Mouse (Mus musculus) neural tube, embryonic 12.5 days (tissue): ENCODE results near the gene Emb. TPM values are rescaled to one million over a fixed set of nuclear protein-coding genes. Genes with fewer than 3 reads are reported as not detected.

ENCODE experiments used
- ATAC-seq: fragments of 200-750 bp; cut with Nextera tagmentation; 2 replicates; pipeline ENCODE4 v1.8.0; 2017; ENCODE audit warnings: low read depth, mild to moderate bottlenecking, moderate TSS enrichment, moderate library complexity; ENCODE audit not compliant: low FRiP score
- H3K27ac ChIP-seq: fragments of 300-500 bp; sonication (generic); 2 replicates; pipeline ENCODE4 v1.5.1; 2016
- H3K27me3 ChIP-seq: fragments of 300-500 bp; sonication (generic); replicated peaks from 2 replicates; pipeline ENCODE4 v1.6.1; 2016; ENCODE audit warnings: mild to moderate bottlenecking
- H3K36me3 ChIP-seq: fragments of 300-500 bp; sonication (generic); 2 replicates; pipeline ENCODE4 v1.6.1; 2016; ENCODE audit warnings: mild to moderate bottlenecking
- H3K4me1 ChIP-seq: fragments of 300-500 bp; sonication (generic); 2 replicates; pipeline ENCODE4 v1.6.1; 2016
- H3K4me2 ChIP-seq: fragments of 300-500 bp; sonication (generic); replicated peaks from 2 replicates; pipeline ENCODE4 v1.6.1; 2016; ENCODE audit warnings: mild to moderate bottlenecking
- H3K4me3 ChIP-seq: fragments of 300-500 bp; sonication (generic); 2 replicates; pipeline ENCODE4 v1.5.1; 2016
- H3K9ac ChIP-seq: fragments of 300-500 bp; sonication (generic); 2 replicates; pipeline ENCODE4 v1.6.1; 2016; ENCODE audit warnings: mild to moderate bottlenecking
- H3K9me3 ChIP-seq: fragments of 300-500 bp; sonication (generic); 2 replicates; pipeline ENCODE4 v1.6.1; 2016; ENCODE audit warnings: mild to moderate bottlenecking
- WGBS: fragments of 180-500 bp; shearing (Covaris S2); methylation state at CpG from one replicate; pipeline ENCODE4 v1.1.7; 2016; 5-methylcytosine and 5-hydroxymethylcytosine counted together
- polyA plus RNA-seq: library from polyadenylated mRNA; unstranded; fragments of >200 nt; fragmentation: Nextera tagmentation; extraction: Ambion mirVana; gene quantifications from 2 replicates; pipeline ENCODE4 v1.2.1, GENCODE M21; 2016

Emb gene
- polyA plus RNA-seq, 1 experiment from 2014 or later: 16.7 TPM

DNA sequence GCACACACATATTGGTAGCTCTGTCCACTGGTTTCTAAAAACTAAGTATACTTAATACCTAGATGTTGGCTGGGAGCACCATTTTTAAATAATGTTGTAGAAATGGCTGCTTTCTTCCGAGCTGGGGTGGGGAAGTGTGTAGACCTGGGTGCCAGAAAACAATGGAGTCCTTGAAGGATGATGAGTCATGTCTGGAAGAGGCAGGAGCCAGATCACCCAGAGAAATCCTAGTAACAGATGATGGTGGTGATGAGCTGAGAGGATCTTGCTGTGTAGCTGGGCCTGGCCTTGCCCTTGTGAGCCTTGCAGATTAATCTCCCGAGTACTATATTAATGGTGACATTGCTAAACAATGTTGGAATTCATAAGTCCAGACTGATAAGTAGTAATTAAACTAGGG, 16.6 kb downstream of the Emb start:
- 75% methylated on average over 2 of the region's 2 CpGs for WGBS
- Histone ChIP-seq H3K9me3 (no peaks in the 10 kb centered on the region), H3K27ac (no peak overlapping the region), H3K4me2 (no peak overlapping the region), H3K9ac (no peak overlapping the region), H3K4me3 (no peak overlapping the region), H3K27me3 (no peaks in the 10 kb centered on the region; the same call in 1 of the 2 replicates), H3K4me1 (0 out of 2 replicates have a peak, but pooled peaks cover 3% of the 10 kb centered on the region), H3K36me3 (no peaks in the 10 kb centered on the region)
- no peak for ATAC-seq

DNA sequence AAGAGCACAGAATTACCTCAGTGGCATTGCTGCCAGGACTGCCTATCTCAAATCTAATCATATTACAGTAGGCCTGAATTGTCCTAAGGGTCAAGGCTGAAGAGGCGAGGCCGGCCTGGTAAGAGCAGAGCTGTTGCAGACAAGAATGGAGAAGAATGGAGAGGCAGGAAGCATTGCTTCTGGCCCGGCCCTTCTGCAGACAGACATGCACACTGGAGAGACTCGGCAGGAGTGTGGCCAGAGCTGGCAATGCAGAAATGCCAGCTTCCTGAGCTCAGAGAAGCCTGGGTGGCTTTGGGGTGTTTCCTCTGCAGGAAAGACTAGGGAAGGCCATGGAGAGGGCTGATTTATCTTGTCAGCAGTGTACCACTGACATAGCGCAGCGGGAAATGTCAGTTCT, 17.2 kb downstream of the Emb start:
- no peak for ATAC-seq
- Histone ChIP-seq H3K9me3 (no peaks in the 10 kb centered on the region), H3K36me3 (no peaks in the 10 kb centered on the region), H3K9ac (no peak overlapping the region), H3K27ac (no peak overlapping the region), H3K4me2 (no peak overlapping the region), H3K27me3 (no peaks in the 10 kb centered on the region; the same call in 1 of the 2 replicates), H3K4me3 (no peak overlapping the region), H3K4me1 (0 out of 2 replicates have a peak, but pooled peaks cover 3% of the 10 kb centered on the region)
- WGBS: 81% methylated on average over 6 of the region's 6 CpGs

DNA sequence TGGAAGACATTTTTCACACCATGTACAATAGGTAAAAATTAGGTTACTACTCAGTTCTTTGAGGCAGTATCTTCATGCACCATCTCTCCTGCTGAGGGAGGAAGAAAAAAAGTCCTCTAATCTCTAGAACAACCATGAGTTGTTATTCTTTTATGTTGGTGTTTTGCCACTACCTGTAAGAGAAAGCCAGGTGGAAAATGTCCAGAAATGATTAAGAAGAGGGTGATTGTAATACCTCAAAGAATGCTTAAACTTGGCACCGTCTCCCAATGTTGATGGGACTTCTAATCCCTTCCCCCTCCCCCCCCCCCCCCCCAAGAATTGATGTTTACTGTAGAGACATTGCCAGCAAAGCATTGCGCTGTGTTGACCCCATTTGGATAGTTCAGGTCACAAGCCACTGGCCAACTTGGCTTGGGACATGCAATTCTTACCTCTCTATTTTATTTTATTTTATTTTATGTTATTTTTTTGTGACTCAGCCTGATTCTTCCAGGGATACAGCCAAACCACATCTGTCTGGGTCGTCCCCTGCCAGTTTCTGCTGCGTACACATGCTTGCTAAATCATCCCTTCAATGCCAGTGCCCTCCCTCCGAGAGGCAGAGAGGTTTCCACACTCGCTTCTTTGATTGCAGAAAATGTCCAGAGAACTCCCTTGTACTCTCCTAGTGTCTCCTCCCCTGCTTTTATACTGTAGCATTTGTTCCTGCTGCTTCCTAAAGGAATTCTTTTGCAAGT, 22.2 kb downstream of the Emb start:
- H3K4me1 ChIP-seq: peaks cover 8% of the 10 kb centered on the region; the same call in 1 of the 2 replicates
- H3K27ac ChIP-seq: no peak overlapping the region
- H3K9ac ChIP-seq: no peak overlapping the region
- H3K27me3 ChIP-seq: no peaks in the 10 kb centered on the region
- H3K36me3 ChIP-seq: no peaks in the 10 kb centered on the region
- WGBS: 77% methylated on average over 6 of the region's 6 CpGs
- no peaks in the 10 kb centered on the region for H3K9me3 ChIP-seq
- no peak overlapping the region for H3K4me3 ChIP-seq
- H3K4me2 ChIP-seq: no peak overlapping the region
- no peak for ATAC-seq

DNA sequence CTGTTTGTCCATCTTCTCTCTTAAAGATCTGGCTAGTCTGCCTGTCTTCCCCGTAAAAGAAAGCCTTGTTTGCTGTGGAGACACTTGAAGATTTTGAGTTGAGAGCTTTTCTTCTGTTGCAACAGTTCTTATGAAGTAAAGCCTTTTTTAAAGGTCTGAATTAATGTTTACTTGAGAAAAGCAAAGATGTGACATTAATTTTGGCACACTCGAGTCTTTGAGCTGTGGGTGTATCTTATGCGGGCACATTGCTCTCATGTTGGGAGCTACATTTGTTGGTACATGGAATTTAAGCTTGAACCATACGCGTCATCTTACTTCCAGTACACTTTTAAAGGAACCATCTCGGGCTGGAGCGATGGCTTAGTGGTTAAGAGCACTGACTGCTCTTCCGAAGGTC, 25.5 kb downstream of the Emb start:
- H3K4me1 ChIP-seq: peaks cover 20% of the 10 kb centered on the region
- H3K4me3 ChIP-seq: no peak overlapping the region
- H3K9me3 ChIP-seq: no peaks in the 10 kb centered on the region
- ATAC-seq: no peak
- no peaks in the 10 kb centered on the region for H3K36me3 ChIP-seq
- H3K9ac ChIP-seq: no peak overlapping the region
- H3K27ac ChIP-seq: no peak overlapping the region
- no peaks in the 10 kb centered on the region for H3K27me3 ChIP-seq
- no peak overlapping the region for H3K4me2 ChIP-seq
- WGBS: 96% methylated on average over 8 of the region's 8 CpGs

DNA sequence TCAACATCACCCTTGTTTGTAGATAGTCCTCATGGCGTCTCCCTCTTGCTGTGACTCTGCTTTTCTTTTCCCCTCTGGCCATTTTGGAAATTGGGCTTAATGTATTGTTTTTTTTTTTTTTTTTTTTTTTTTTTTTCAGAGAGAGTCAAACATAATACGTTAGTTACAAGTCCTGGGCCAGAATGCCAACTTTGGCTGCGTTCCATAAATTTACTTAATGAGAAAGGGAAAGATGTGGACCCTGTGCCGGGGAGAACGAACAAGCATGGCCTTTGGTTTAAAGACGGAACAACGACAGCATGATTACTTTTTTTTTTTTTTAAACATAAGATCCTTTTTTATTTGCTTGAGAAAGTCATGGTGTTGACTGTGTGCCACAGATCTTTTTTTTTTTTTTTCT, 26.1 kb downstream of the Emb start:
- no peaks in the 10 kb centered on the region for H3K9me3 ChIP-seq
- no peaks in the 10 kb centered on the region for H3K36me3 ChIP-seq
- H3K4me3 ChIP-seq: no peak overlapping the region
- H3K4me1 ChIP-seq: peaks cover 20% of the 10 kb centered on the region
- WGBS: 69% methylated on average over 7 of the region's 7 CpGs
- no peak overlapping the region for H3K9ac ChIP-seq
- ATAC-seq: no peak
- H3K27me3 ChIP-seq: no peaks in the 10 kb centered on the region
- no peak overlapping the region for H3K4me2 ChIP-seq
- no peak overlapping the region for H3K27ac ChIP-seq

DNA sequence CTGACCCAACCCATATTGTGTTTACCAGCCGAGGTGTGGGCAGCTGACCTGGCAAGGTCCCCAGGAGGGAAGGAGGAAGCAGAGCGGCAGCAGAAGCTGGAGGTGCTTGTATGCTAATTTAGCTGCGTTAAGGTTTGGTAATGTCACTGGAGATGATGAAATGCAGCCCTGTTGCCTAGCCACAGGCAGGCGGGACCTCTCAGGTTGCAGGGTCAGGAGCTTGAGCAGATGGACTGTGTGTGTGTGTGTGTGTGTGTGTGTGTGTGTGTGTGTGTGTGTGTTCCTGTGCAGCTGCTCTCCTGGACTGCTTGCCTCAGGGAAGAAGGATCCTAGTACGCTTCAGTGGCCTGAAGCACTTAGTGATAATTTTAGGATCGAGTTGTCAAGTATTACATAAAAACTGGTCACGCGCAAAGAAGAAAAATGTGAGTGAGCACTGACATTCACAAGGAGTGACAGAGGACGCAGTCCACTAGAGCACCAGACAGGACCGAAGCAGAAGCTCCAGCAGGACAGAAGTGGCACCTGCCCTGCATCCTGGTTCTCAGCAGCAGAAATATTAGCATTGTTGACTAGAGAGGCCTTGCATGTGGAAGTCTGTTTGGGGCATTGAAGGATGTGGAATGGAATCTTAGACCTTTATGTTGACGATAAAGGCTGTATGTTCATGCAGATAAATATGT, 27.3 kb downstream of the Emb start:
- 48% methylated on average over 11 of the region's 11 CpGs for WGBS
- Histone ChIP-seq H3K4me3 (no peak overlapping the region), H3K9ac (no peak overlapping the region), H3K27ac (no peak overlapping the region), H3K4me1 (peaks cover 20% of the 10 kb centered on the region), H3K9me3 (no peaks in the 10 kb centered on the region), H3K36me3 (no peaks in the 10 kb centered on the region), H3K4me2 (0 out of 2 replicates have a peak overlapping the region, but pooled peaks have one; percentile 14), H3K27me3 (no peaks in the 10 kb centered on the region)
- peak; percentile 79 for ATAC-seq

DNA sequence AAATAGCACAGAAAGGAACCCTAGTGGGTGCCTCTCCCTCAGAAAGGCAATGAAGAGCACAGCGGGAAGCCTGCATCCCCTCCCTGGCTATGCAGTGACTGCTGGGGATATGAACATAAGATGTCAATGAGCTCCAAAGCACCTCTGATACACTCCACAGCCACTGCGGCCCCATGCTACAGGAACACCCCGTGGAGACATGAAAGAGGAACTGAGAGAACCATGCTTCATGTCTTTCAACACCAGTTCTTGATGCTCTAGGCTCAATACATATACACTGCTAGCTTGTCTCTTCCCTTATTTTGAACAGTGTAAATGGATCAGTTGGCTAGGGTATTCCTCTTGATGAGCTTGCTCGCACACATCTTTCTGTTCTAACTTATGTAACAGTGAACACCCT, 28.8 kb downstream of the Emb start:
- H3K27me3 ChIP-seq: no peaks in the 10 kb centered on the region
- no peak overlapping the region for H3K9ac ChIP-seq
- H3K4me2 ChIP-seq: no peak overlapping the region
- 72% methylated on average over 4 of the region's 4 CpGs for WGBS
- H3K4me3 ChIP-seq: no peak overlapping the region
- no peak for ATAC-seq
- no peak overlapping the region for H3K27ac ChIP-seq
- H3K36me3 ChIP-seq: no peaks in the 10 kb centered on the region
- H3K9me3 ChIP-seq: no peaks in the 10 kb centered on the region
- H3K4me1 ChIP-seq: peaks cover 16% of the 10 kb centered on the region

DNA sequence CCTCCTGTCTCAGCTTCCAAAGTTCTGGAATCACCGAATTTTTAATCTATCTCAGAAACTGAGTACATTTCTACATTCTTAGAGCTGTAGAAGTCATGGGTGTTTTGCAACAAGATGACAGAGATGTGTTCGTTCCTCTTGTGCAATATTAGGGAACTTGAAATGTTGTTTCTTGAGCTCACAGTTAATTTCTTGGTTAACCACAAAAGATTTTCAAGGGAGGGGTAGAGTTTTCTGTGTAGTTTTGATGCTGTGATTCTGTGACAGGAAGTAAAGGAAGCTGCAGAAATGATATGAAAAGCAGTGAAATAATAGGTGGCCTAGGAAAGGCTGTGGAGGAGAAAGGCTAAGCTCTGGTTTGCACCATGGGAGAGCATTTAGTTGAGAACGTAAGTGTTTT, 33.7 kb downstream of the Emb start:
- 95% methylated on average over 3 of the region's 3 CpGs for WGBS
- peaks cover 2% of the 10 kb centered on the region; the same call in 1 of the 2 replicates for H3K4me1 ChIP-seq
- H3K36me3 ChIP-seq: no peaks in the 10 kb centered on the region
- no peak overlapping the region for H3K4me2 ChIP-seq
- no peak overlapping the region for H3K4me3 ChIP-seq
- no peak for ATAC-seq
- H3K27me3 ChIP-seq: no peaks in the 10 kb centered on the region
- no peaks in the 10 kb centered on the region for H3K9me3 ChIP-seq
- H3K9ac ChIP-seq: no peak overlapping the region
- H3K27ac ChIP-seq: no peak overlapping the region

DNA sequence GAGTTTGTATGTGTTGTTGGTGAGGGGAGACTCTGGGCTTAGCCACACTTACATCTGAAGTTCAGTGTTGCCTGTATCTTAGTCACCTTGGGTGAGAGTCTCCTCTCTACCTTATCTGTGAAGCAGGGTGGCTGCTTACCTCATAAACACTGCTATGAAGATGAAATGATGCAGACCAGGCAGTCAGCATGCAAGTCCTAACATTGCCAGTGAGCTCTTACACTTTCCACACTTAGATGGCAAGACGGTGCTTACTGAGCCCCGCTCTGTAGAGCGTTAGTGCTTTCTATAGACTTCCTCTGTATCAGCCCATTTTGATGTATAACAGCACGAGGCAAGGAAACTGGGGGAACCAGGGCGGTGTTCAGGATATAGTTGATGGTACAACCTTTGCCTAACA, 34.3 kb downstream of the Emb start:
- no peak overlapping the region for H3K27ac ChIP-seq
- no peak for ATAC-seq
- no peaks in the 10 kb centered on the region for H3K36me3 ChIP-seq
- H3K4me2 ChIP-seq: no peak overlapping the region
- no peaks in the 10 kb centered on the region for H3K27me3 ChIP-seq
- WGBS: 89% methylated on average over 5 of the region's 5 CpGs
- no peak overlapping the region for H3K9ac ChIP-seq
- no peaks in the 10 kb centered on the region for H3K9me3 ChIP-seq
- no peaks in the 10 kb centered on the region for H3K4me1 ChIP-seq
- H3K4me3 ChIP-seq: no peak overlapping the region

DNA sequence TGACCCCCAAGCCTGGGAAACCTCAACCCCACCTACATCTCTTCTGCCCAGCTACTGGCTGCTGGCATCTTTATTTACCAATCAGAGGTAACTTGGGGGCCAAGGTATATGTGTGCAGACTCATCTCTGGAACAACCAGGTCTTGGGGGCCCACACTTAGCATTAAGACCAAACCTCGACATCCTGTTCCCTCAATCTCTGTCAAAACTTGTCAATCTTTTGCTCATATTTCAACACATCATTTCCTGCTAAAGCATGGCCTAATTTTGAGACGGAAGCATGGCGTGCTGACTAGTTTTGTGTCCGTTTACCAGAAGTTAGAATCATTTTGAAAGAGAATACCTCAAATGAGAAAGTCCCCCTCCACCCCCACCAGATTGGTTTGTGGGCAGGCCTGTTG, 52.4 kb downstream of the Emb start:
- Histone ChIP-seq H3K9ac (no peak overlapping the region), H3K27ac (no peak overlapping the region), H3K36me3 (no peaks in the 10 kb centered on the region), H3K27me3 (no peaks in the 10 kb centered on the region), H3K4me1 (no peaks in the 10 kb centered on the region), H3K4me2 (no peak overlapping the region), H3K4me3 (no peak overlapping the region), H3K9me3 (no peaks in the 10 kb centered on the region)
- 94% methylated on average over 4 of the region's 4 CpGs for WGBS
- no peak for ATAC-seq

DNA sequence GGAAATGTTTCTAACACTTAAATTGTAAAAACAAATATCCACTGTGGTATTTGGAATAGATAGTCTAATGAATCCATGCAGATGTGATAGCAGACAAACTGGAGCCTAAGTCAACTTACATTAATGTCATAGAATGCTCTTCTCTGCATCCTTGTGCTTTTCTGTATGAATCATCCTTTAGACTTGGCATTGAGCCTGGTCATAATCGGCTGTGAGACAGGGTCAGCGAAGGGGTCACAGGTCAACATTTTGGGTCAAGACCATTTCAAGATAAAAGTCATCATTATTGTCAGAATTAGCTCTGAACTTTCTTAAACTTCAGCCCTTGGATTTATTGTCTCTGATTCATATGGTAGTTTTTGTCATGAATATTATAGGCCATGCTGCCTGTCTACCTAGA, 57.8 kb downstream of the Emb start:
- no peaks in the 10 kb centered on the region for H3K27me3 ChIP-seq
- H3K9me3 ChIP-seq: no peaks in the 10 kb centered on the region
- H3K36me3 ChIP-seq: 0 out of 2 replicates have a peak, but pooled peaks cover 3% of the 10 kb centered on the region
- 70% methylated on average over 2 of the region's 2 CpGs for WGBS
- H3K9ac ChIP-seq: no peak overlapping the region
- H3K4me2 ChIP-seq: no peak overlapping the region
- no peaks in the 10 kb centered on the region for H3K4me1 ChIP-seq
- no peak overlapping the region for H3K4me3 ChIP-seq
- H3K27ac ChIP-seq: no peak overlapping the region
- ATAC-seq: no peak

DNA sequence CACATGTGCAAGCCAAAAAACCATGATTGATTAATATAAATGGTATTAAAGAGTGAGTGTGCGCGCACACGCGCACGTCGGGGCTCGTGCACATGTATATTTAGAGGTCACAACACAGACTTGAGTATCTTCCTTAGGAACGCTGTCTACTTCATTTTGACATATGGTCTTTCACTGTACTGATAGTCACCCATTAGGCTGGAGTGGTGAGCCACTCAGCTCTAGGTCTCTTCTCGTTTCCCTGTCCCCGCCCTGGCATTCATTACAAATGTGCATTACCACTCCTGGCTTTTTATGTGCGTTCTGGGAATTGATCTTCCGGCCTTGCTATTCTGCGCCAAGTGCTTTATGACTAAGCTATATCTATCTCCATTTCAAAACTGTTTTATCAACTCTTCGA, 59.6 kb downstream of the Emb start:
- Histone ChIP-seq H3K27me3 (no peaks in the 10 kb centered on the region), H3K36me3 (0 out of 2 replicates have a peak, but pooled peaks cover 3% of the 10 kb centered on the region), H3K4me2 (no peak overlapping the region), H3K4me3 (no peak overlapping the region), H3K9me3 (no peaks in the 10 kb centered on the region), H3K9ac (no peak overlapping the region), H3K27ac (no peak overlapping the region), H3K4me1 (no peaks in the 10 kb centered on the region)
- 0 out of 2 replicates have a peak, but pooled peaks have one; percentile 15 for ATAC-seq
- 84% methylated on average over 14 of the region's 14 CpGs for WGBS
